Mouse (Mus musculus) liver, embryonic 13.5 days (tissue): ENCODE results near the gene Canx. TPM values are rescaled to one million over a fixed set of nuclear protein-coding genes. Genes with fewer than 3 reads are reported as not detected.
"Not testable (repeated sequence)": the region's sequence is repeated elsewhere in the genome, so short reads cannot be mapped to it uniquely, and the experiment has no call there.

ENCODE experiments used
- ATAC-seq: fragments of 200-750 bp; cut with Nextera tagmentation; 2 replicates; pipeline ENCODE4 v1.8.0; 2017; ENCODE audit warnings: low read depth, mild to moderate bottlenecking, moderate number of reproducible peaks, moderate library complexity
- DNase-seq: peaks from one replicate; pipeline ENCODE4 v3.0.0; 2022
- H3K27ac ChIP-seq: fragments of 300-500 bp; sonication (generic); 2 replicates; pipeline ENCODE4 v1.5.1; 2015; ENCODE audit warnings: moderate library complexity, mild to moderate bottlenecking, inconsistent platforms
- H3K27me3 ChIP-seq: fragments of 300-500 bp; sonication (generic); 2 replicates; pipeline ENCODE4 v1.6.1; 2015; ENCODE audit warnings: mild to moderate bottlenecking, inconsistent platforms
- H3K36me3 ChIP-seq: fragments of 300-500 bp; sonication (generic); 2 replicates; pipeline ENCODE4 v1.6.1; 2015; ENCODE audit warnings: mild to moderate bottlenecking, inconsistent platforms
- H3K4me1 ChIP-seq: fragments of 300-500 bp; sonication (generic); replicated peaks from 2 replicates; pipeline ENCODE4 v1.6.1; 2015; ENCODE audit warnings: inconsistent platforms
- H3K4me2 ChIP-seq: fragments of 300-500 bp; sonication (generic); 2 replicates; pipeline ENCODE4 v1.6.1; 2015; ENCODE audit warnings: inconsistent platforms, mild to moderate bottlenecking, moderate library complexity
- H3K4me3 ChIP-seq: fragments of 300-500 bp; sonication (generic); replicated peaks from 2 replicates; pipeline ENCODE4 v1.5.1; 2015; ENCODE audit warnings: mild to moderate bottlenecking, inconsistent platforms
- H3K9ac ChIP-seq: fragments of 300-500 bp; sonication (generic); 2 replicates; pipeline ENCODE4 v1.6.1; 2015; ENCODE audit warnings: mild to moderate bottlenecking, inconsistent platforms
- H3K9me3 ChIP-seq: fragments of 300-500 bp; sonication (generic); replicated peaks from 2 replicates; pipeline ENCODE4 v1.6.1; 2016; ENCODE audit warnings: inconsistent platforms
- WGBS: fragments of 180-500 bp; shearing (Covaris S2); methylation state at CpG from one replicate; pipeline ENCODE4 v1.1.7; 2015; ENCODE audit not compliant: insufficient replicate concordance; 5-methylcytosine and 5-hydroxymethylcytosine counted together
- polyA plus RNA-seq: library from polyadenylated mRNA; unstranded; fragments of >200 nt; fragmentation: Nextera tagmentation; extraction: Ambion mirVana; gene quantifications from 2 replicates; pipeline ENCODE4 v1.2.1, GENCODE M21; 2015

The Canx gene
- polyA plus RNA-seq, 1 experiment from 2014 or later: 213 TPM

DNA sequence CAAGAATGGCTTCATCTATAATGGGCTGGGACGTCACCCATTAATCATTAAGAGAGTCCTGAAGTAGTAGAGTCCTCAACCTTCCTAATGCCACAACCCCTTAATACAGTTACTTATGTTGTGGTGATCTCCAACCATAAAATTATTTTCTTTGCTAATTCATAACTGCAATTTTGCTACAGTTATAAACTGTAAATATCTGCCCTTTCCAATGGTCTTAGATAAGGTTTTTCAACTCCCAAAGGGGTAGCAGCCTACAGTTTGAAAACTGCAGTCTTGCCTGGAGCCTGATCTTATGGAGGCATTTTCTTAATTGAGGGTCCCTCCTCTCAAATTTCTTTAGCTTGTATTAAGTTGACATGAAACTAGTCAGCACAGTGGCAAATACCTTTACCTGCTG lies 3.9 kb upstream of the Canx start:
- ATAC-seq (no peak), DNase-seq (no peak)
- Histone ChIP-seq H3K27ac (no peak overlapping the region), H3K4me3 (no peak overlapping the region), H3K27me3 (no peaks in the 10 kb centered on the region), H3K4me1 (peaks cover 23% of the 10 kb centered on the region), H3K9me3 (no peaks in the 10 kb centered on the region), H3K9ac (no peak overlapping the region), H3K36me3 (no peaks in the 10 kb centered on the region), H3K4me2 (no peak overlapping the region)
- WGBS: 86% methylated on average over 1 of the region's 1 CpGs

DNA sequence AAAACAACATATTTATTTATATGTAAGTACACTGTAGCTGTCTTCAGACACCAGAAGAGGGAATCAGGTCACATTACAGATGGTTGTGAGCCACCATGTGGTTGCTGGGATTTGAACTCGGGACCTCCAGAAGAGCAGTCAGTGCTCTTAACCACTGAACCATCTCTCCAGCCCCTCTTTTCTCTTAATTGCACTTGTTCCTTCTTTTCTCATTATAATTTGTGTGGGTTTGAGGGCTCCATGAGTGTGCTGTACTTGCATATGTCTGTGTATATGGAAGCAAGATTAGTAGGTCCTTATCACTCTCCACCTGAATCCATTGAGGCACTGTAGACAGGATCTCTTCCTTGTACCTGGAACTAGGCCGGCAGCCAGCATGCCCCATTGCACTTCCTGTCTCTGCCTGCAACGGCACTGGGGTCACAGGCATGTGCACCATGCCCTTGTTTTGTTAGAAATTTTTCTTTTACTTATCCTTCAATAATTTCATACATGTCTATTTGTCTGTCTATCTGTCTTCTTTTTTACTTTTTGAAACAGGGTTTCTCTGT lies 2.7 kb upstream of the Canx start:
- no peaks in the 10 kb centered on the region for H3K9me3 ChIP-seq
- H3K4me2 ChIP-seq: no peak overlapping the region
- H3K27me3 ChIP-seq: no peaks in the 10 kb centered on the region
- H3K4me3 ChIP-seq: no peak overlapping the region
- no peak for DNase-seq
- H3K4me1 ChIP-seq: peaks cover 35% of the 10 kb centered on the region
- no peaks in the 10 kb centered on the region for H3K36me3 ChIP-seq
- H3K9ac ChIP-seq: no peak overlapping the region
- no peak overlapping the region for H3K27ac ChIP-seq
- ATAC-seq: no peak
- 55% methylated on average over 3 of the region's 3 CpGs for WGBS

DNA sequence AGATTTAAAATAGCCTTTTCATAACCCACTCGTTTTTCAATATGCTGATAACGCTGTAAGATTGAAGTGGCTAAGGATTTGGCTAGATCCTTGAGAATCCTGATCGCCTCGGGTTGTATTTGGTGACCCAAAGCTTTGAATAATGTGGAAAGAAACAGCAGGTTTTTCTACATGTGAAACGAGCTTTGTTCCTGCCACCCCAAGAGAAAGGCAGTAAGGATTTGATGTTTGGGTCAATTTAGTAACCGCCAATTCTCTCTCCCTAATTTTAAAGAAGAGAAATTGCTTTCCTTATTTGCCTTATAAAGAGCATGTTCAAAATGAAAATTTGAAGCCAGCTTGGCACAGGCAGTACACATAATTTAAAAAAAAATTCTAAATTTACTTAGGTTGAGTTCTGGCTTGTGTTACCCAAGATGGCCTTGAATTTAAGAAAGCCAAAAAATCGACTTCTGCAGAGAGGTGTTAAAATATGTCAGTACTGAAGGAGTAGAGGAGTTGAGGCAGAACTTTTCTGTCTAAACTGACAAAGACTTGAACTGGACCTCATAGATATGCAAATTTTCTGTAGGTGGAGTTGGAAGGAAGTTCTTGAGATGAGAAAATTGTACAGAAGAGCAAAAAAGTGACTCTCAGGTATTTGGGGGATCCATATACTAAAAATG lies 961 bp upstream of the Canx start:
- Histone ChIP-seq H3K36me3 (no peaks in the 10 kb centered on the region), H3K9ac (peak overlapping the region; percentile 73), H3K9me3 (no peaks in the 10 kb centered on the region), H3K27me3 (no peaks in the 10 kb centered on the region), H3K4me2 (peak overlapping the region; percentile 75), H3K27ac (peak overlapping the region; percentile 84), H3K4me1 (peaks cover 52% of the 10 kb centered on the region), H3K4me3 (peak overlapping the region; percentile 93)
- no peak for ATAC-seq
- DNase-seq: no peak
- WGBS: 3% methylated on average over 7 of the region's 7 CpGs

DNA sequence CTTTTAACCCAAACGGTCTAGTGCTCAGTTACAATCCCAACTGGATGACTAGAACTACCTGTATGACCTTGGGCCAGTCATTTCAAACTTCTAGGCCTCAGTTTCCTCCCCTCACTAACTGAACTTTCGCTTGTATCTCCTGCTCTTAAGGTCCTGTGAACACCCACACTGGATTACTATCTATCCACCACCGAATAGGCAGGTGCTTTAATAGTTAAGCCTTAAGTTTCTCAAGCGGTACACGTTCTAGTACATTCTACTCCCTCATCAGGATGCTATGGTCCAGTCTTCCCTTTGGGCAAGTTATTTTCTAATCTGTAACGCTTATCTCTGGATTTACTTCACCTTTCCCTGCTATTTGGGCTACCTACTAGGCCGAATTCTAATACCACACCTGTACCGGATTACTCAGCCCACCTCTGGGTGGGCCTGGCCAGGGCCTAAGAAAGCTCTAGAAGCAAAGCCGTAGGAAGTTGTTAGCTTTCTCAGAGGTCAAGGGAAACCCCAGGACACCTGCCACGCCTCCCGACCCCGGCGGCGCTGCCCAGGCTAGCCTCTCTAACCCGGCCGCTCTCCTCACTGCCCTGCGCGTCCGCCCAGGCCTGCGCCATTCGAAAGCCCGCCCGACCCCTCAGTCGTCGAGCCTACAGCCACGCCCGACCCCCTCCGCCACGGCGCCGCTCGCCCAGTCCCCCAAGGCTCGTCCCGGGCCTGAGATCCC lies 562 bp downstream of the Canx start:
- WGBS: under 1% methylated on average over 34 of the region's 34 CpGs
- DNase-seq (peak; percentile 13), ATAC-seq (peak; percentile 41)
- H3K4me1 ChIP-seq: peaks cover 64% of the 10 kb centered on the region
- H3K4me2 ChIP-seq: peak overlapping the region; percentile 91
- peak overlapping the region; percentile 93 for H3K4me3 ChIP-seq
- H3K36me3 ChIP-seq: peaks cover 1% of the 10 kb centered on the region
- H3K27ac ChIP-seq: peak overlapping the region; percentile 90
- peak overlapping the region; percentile 96 for H3K9ac ChIP-seq
- no peaks in the 10 kb centered on the region for H3K9me3 ChIP-seq
- H3K27me3 ChIP-seq: no peaks in the 10 kb centered on the region

DNA sequence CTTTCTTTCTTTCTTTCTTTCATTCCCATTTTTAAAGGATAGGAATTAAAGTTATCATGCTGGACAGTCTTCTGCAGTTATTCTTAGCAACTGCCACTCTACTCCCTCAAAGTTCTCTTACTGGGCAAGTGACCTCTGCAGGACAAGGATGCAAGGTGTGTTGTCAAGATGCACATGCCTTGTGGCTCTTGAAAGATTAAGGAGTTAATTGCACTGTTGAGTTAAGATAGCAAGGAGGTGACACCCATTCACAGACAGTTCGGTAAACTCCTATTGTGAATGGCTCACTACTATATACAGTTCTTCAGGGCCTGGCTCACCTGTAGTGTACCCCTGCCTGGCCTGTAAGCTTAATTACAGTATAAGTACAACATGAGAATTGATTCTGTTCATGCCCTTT lies 1.6 kb downstream of the Canx start:
- peak; percentile 53 for ATAC-seq
- WGBS: 8% methylated on average over 1 of the region's 1 CpGs
- H3K36me3 ChIP-seq: peaks cover 12% of the 10 kb centered on the region
- H3K4me1 ChIP-seq: peaks cover 70% of the 10 kb centered on the region
- peak overlapping the region; percentile 90 for H3K27ac ChIP-seq
- peak; percentile 53 for DNase-seq
- no peaks in the 10 kb centered on the region for H3K27me3 ChIP-seq
- H3K4me3 ChIP-seq: peak overlapping the region; percentile 93
- H3K9ac ChIP-seq: peak overlapping the region; percentile 96
- peak overlapping the region; percentile 91 for H3K4me2 ChIP-seq
- no peaks in the 10 kb centered on the region for H3K9me3 ChIP-seq

DNA sequence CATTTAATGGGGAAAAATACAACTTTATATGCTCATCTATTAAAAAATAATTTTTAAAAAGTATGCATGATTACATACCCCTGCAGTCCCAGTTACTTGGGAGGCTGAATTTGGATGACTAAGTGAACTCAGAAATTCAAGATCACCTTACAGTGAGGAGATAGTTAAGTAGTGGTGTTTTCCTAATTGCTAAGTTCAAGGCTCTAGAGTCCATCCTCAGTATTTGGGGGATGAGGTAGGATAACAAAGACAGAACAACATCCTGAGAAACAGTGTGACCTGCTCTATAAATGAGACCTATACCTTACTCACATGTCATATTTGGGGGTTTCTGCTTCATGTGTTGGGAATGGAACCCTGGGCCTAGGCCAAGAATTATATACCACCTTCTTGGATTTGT lies 3.1 kb downstream of the Canx start:
- Histone ChIP-seq H3K4me2 (peak overlapping the region; percentile 91), H3K4me1 (peaks cover 63% of the 10 kb centered on the region), H3K27me3 (no peaks in the 10 kb centered on the region), H3K27ac (peak overlapping the region; percentile 58; the same call in 1 of the 2 replicates), H3K36me3 (peaks cover 22% of the 10 kb centered on the region), H3K9me3 (no peaks in the 10 kb centered on the region), H3K9ac (peak overlapping the region; percentile 96), H3K4me3 (peak overlapping the region; percentile 93)
- ATAC-seq: no peak
- no peak for DNase-seq

DNA sequence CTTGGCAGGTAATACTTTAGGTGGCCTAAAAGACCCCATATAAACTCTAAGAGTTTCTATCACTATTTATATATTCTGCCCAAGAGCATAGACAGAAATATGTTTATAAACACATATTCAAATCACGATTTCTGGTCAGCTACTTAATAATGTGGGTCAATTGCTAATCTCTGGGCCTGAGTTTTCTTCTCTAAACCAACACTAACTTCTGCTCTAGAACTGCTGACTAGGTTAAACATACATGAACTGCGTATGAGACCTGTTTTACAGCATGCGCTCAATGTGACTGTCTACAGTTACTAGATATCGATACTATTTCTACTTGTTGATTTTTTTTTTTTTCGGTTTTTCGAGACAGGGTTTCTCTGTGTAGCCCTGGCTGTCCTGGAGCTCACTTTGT lies 4.2 kb downstream of the Canx start:
- peaks cover 26% of the 10 kb centered on the region for H3K36me3 ChIP-seq
- no peaks in the 10 kb centered on the region for H3K9me3 ChIP-seq
- no peak overlapping the region for H3K27ac ChIP-seq
- H3K4me1 ChIP-seq: peaks cover 56% of the 10 kb centered on the region
- H3K9ac ChIP-seq: no peak overlapping the region
- H3K4me2 ChIP-seq: no peak overlapping the region
- DNase-seq (no peak), ATAC-seq (no peak)
- H3K27me3 ChIP-seq: no peaks in the 10 kb centered on the region
- 87% methylated on average over 6 of the region's 6 CpGs for WGBS
- no peak overlapping the region for H3K4me3 ChIP-seq

DNA sequence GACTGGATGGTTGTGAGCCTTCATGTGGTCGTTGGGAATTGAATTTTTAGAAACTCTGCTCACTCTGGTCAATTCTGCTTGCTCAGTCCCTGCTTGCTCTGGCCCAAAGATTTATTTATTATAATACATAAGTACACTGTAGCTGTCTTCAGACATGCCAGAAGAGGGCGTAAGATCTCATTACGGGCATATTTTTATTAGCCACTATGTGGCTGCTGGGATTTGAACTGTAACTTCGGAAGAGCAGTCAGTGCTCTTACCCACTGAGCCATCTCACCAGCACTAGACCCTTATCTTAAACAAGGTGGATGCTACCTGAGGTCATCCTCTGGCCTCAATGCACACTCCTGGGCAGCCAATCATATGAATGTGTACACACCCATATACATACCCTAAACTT lies 6.1 kb downstream of the Canx start:
- peaks cover 26% of the 10 kb centered on the region for H3K36me3 ChIP-seq

DNA sequence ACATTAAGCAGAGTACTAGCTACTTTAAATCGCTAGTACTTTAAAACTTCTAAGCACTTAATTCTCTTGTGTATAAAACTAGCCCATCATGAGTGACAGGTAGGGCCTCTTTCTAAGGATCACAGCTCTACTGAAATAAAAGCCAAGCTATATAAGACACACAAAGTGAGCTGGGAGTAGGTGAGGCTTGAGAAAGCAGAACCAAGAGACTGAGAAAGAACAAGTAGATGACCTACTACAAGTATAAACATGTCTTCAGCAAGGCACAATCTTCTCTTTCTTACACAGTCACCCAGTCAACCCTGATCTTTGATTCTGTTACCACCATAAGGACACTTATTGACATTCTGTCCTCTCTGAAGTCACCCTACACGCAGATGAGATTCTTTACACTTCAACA lies 12.7 kb downstream of the Canx start:
- no peaks in the 10 kb centered on the region for H3K9me3 ChIP-seq
- H3K4me2 ChIP-seq: no peak overlapping the region
- H3K27ac ChIP-seq: no peak overlapping the region
- no peaks in the 10 kb centered on the region for H3K27me3 ChIP-seq
- no peak overlapping the region for H3K9ac ChIP-seq
- peaks cover 64% of the 10 kb centered on the region for H3K36me3 ChIP-seq
- no peak for DNase-seq
- 88% methylated on average over 2 of the region's 2 CpGs for WGBS
- H3K4me3 ChIP-seq: no peak overlapping the region
- H3K4me1 ChIP-seq: peaks cover 20% of the 10 kb centered on the region
- no peak for ATAC-seq

More for the DNA sequence above, 6.1 kb downstream of the Canx start:
- H3K27me3 ChIP-seq, H3K9me3 ChIP-seq, DNase-seq, H3K27ac ChIP-seq, ATAC-seq, H3K4me3 ChIP-seq, H3K9ac ChIP-seq, H3K4me2 ChIP-seq: not testable (repeated sequence)
- H3K4me1 ChIP-seq: peaks cover 62% of the 10 kb centered on the region
- WGBS: 68% methylated on average over 4 of the region's 4 CpGs

DNA sequence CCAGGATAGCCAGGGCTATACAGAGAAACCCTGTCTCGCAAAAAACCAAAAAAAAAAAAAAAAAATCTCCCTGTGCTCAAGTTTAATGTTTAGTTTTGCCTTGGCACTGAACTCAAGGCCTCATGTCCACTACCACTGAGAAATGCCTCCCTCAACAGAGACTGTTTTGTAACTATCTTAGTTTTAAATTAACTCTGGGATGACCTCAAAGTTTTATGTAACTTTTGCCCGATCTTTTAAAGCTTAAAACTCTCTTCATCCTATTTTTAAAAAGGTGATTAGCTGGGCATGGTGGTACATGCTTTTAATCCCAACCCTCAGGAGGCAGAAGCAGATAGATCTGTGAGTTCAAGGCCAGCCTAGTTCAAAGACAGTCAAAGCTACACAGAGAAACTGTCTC lies 22.1 kb downstream of the Canx start:
- Histone ChIP-seq H3K9ac (no peak overlapping the region), H3K4me3 (no peak overlapping the region), H3K27ac (no peak overlapping the region), H3K9me3 (no peaks in the 10 kb centered on the region), H3K4me1 (no peaks in the 10 kb centered on the region), H3K36me3 (peaks cover 96% of the 10 kb centered on the region), H3K27me3 (no peaks in the 10 kb centered on the region), H3K4me2 (no peak overlapping the region)
- no peak for ATAC-seq
- DNase-seq: no peak
- WGBS: 87% methylated on average over 2 of the region's 2 CpGs

DNA sequence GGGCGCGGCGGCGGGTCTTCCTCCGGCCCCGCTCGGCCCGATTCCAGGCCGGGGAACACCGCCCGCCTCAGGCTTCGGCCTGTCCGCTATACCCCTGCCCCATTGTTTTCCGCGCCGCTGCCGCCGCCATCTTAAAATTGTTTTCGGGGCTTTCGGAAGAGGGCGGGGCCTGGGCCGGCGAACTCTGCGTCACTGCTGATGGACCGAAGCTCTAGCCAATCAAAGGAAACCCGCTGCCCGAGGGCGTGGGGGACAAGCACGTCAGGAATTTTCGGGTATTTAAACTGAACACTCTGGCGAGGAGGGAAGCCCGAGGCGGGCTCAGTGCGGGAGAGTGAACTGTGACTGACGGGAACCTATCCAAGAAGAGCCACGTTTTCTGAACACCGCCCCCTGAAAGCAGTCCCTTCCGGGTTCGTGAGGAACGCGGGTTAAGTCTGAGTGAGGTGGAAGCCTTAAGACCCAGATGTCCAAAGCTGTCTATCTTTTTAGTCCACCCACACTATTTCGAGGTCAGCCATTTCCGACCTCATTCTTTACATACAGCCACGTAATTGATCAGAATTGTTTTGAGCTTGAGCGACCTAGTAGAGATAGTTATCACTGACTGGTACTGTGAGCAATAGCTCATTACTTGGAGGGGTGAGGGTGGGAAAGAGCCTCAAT lies 33.1 kb downstream of the Canx start, which contains the start of gene Maml1:
Maml1 (minus strand) TSS at position 122 of the 666 bp plus-strand sequence.
- under 1% methylated on average over 45 of the region's 45 CpGs for WGBS
- peaks cover 48% of the 10 kb centered on the region for H3K36me3 ChIP-seq
- peaks cover 42% of the 10 kb centered on the region for H3K4me1 ChIP-seq
- H3K4me2 ChIP-seq: peak within 1 kb of the TSS; percentile 86
- no peaks in the 10 kb centered on the region for H3K27me3 ChIP-seq
- H3K9ac ChIP-seq: peak within 1 kb of the TSS; percentile 99
- ATAC-seq (peak; percentile 94), DNase-seq (peak; percentile 97)
- no peaks in the 10 kb centered on the region for H3K9me3 ChIP-seq
- H3K27ac ChIP-seq: peak within 1 kb of the TSS; percentile 96
- H3K4me3 ChIP-seq: peak within 1 kb of the TSS; percentile 99
